Mouse (Mus musculus) T-helper 17 cell (primary cell): ENCODE measurements around the gene Hs3st2.

Source experiments
- in situ Hi-C, 2 experiments: fragments of 300-600 bp; cut with MboI, MseI; formaldehyde crosslinking; loops; 1 replicate in 1 of 2; 2 replicates in 1 of 2; pipeline ENCODE4 v1.15.1; 2025; ENCODE audit warnings: high pct_unique_total_duplicates in 2 of 2

Gene Hs3st2

DNA sequence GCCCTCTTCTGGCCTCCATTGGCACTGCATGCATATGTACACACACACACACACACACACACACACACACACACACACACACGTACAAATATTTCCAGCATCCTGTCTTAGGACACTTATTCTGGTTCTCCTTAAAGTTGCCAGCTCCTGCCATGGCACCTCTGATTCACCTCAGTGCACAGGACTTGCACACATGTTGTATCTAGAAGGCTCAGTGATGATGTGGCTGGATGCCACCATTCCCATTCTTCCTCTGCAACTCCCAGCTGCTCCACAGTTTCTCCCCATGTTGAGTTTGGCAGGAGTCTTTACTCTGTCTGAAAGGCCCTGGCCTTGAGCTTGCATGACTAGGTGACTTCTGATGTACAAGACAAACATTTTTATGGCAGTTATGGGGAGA is 65.1 kb downstream of the Hs3st2 start:
- in situ Hi-C loops = loop anchor here in 1 of 2 experiments (10.0 kb wide), 1 partner anchor 728 kb away; the partner anchor contains the start of gene Ern2

DNA sequence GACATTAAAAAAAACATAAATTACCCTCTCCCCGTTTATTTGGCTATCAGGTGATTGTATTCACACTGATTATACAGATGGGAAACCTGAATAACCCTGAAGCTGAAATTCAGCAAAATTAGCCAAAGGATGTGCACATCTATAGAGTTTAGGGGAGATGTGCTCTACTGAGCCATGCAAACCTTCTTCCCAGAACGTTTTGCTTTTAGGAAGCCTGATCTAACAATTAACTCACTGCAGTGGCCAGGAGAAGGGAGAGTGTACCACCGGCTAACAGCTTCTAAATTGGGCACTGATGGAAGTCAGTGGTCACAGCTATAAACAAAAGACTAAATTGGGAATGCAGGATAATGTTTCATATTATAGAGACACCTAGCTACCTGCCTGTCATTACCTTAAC is 66.4 kb downstream of the Hs3st2 start:
- in situ Hi-C loops = loop anchor here in 1 of 2 experiments (10.0 kb wide), 1 partner anchor 727 kb away; the partner anchor contains the start of gene Ern2

DNA sequence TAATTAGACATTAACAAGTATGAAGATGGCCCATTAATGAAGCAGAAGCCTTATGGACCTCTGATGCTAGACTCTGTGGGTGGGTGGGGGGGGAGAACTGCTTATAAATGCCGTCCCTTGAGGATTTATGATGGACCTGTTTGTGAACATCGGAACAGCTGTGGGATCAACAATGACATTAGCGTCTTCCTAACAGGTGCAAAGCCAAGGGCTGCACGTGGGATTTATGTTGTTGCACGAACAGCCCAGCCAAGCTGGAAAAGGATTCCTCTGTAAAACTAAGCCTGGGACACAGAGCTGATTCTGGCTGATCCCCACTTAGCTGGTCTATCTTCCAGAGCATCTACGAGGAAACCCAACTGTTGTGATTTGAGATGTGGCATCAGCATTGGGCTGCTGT is 69.0 kb downstream of the Hs3st2 start:
- in situ Hi-C loops = no loop called here

DNA sequence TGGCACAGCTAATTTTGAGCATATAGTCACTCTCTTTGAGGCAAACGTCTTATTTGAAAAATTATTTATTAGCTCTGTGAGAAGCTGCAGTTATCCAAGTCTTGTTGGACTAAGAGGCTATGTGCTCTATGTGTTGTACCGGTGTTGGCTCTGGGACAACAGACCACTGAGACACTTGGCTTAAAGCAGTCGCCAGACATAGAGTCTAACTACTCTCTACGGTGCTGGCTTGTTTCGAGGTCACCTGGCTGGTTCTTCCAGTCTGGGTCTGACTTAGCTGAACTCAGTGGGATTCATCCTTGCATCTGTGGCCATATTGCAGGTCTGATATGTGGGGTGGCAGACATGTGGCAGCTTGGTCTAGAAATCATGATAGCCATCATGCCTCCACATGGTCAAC is 72.8 kb downstream of the Hs3st2 start:
- in situ Hi-C loops = no loop called here

- in situ Hi-C loops = no loop called here
Measured at GRCm38 (mm10) chr7:121465111-121465510, 73.5 kb downstream of the Hs3st2 start.

DNA sequence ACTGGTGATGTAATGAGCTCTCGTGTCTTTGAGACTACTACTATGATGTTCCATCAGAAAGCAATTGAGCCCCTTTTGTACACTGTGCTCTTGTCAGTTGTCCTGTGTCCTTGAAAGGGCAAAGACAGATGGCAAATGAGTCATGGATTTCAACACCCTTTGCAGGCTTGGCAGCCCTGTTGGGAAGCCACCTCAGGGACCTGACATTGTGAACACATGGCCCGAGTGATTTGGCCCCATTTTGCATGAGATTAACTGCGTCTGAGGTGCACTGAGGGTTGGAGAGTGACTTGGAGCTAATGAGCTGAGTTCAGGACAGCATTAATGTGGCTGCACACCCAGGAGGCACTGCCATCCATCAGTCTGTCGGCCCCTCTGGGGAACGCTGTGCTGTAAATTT is 74.7 kb downstream of the Hs3st2 start:
- in situ Hi-C loops = no loop called here

DNA sequence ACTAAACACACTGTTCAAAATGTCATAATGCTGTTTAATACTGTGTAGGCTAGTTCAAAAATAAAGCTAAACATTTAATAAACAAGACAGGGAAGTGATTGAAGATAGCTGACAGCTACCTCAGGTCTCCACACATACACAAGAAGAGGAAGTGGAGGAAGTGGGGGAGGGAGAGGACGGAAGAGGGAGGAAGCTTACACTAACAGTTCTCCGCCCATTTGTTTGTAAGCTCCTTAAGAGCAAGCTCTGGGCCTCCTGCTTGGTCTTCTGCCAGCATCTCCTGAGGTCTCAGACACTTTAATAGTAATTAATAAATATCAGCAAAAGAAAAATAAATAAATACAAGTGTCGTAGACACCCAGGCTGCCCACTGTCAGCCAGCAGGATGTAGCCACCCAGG is 77.8 kb downstream of the Hs3st2 start:
- in situ Hi-C loops = no loop called here

GRCm38 (mm10) chr7:121478302-121478701 is 86.6 kb downstream of the Hs3st2 start:
- in situ Hi-C loops = no loop called here

- in situ Hi-C loops = no loop called here
Measured at GRCm38 (mm10) chr7:121480106-121480505, 88.4 kb downstream of the Hs3st2 start.

DNA sequence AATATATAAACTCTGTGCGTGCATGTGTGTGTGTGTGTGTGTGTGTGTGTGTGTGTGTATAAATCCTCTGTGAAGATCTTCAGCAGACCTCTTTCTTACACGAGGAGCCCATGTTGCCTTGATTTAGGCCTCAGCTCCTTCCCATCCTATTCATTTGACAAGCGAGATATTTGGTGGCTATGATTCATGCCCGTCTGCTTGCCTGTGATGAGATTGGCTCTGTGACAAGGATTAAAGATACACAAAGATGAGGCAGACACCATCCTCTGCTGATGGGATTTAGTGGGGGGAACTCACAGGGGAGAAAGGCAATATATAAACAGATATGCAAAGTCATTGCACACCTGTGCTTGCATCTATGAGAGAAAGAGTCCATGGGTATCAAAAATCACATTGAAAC is 92.9 kb downstream of the Hs3st2 start:
- in situ Hi-C loops = no loop called here

DNA sequence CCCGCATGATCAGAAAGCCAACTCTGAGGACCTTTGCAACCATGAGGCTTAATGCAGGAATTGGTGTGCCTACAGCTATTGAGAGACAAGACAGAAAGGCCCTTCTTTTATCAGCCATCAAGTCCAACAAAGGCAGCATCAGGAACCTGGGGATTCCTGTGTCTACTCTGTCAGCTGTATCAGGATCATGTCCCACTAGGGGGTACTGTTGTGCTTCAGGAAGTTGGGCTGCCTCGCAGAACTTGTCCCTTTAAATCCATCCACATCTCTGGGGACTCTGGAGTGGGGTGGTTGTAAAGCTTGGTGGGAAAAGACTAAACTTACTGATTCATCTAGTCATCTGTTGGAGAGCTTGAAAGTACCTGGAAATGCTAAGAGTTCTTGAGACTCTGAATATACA is 93.6 kb downstream of the Hs3st2 start:
- in situ Hi-C loops = no loop called here

DNA sequence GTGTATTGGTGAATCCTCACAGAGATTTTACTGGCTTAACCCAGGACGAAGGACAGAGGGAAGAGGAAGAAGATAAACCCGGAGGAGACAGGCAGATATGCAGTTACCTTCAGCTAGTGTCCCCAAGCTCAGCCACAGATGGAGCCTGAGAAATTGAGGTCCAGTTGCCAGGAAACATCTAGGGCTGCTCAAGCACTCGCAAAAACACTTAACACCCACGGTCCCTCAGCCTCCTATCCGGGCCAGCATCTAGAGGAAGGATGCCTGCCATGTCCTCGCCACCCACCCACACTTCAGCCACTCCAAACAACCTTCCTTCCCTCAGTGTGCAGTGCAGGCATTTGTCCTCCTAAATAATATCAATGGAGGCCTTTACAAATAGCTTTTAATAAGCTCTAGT is 95.6 kb downstream of the Hs3st2 start:
- in situ Hi-C loops = no loop called here

- in situ Hi-C loops = no loop called here
Measured at GRCm38 (mm10) chr7:121489401-121489800, 97.7 kb downstream of the Hs3st2 start.

- in situ Hi-C loops = loop anchor here in 1 of 2 experiments (10.0 kb wide), 1 partner anchor 727 kb away; no protein-coding TSS in a partner anchor
Measured at GRCm38 (mm10) chr7:121491455-121492005, 99.9 kb downstream of the Hs3st2 start.

DNA sequence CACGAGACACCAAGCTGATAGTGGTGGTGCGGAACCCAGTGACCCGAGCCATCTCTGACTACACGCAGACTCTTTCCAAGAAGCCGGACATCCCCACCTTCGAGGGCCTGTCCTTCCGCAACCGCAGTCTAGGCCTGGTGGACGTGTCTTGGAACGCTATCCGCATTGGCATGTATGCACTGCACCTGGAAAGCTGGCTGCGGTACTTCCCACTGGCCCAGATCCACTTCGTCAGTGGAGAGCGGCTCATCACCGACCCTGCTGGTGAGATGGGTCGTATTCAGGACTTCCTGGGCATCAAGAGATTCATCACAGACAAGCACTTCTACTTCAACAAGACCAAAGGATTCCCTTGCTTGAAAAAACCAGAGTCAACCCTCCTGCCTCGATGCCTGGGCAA is 108.9 kb downstream of the Hs3st2 start:
- in situ Hi-C loops = no loop called here

DNA sequence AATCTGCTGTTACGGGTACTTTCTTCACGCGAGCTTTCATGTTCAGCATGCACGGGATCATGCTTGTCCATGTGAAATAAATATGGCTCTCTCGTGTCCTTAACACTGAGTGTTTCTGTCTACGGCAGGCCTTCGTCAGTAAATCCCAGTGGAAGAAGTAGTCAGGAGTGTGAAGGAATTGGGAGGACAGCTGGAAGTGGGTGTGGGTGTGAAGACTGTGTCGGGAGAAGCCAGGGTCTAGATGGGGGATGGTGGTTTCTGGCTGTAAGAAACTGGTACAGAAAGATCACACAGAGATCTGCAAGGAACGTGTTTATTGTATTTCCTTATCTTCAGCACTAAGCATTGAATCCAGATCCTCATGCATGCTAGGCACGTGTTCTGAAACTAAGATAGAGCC is 110.0 kb downstream of the Hs3st2 start:
- in situ Hi-C loops = no loop called here

DNA sequence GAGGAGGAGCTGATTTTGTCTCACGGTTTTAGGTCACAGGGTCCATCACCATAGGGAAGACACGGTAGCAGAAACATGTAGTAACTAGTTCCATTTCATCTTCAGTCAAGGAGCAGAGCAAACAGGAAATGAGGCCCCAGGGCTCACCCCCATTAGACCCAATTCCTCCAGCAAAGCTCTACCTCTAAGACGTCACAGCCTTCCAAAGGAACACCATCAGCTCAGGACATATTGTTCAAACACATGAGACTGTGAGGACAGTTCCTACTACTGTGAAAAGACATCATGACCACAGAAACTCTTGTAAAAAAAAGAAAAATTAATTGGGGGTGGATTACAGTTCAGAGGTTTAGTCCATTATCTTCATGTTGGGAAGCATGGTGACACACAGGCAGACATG is 125.1 kb downstream of the Hs3st2 start:
- in situ Hi-C loops = no loop called here

DNA sequence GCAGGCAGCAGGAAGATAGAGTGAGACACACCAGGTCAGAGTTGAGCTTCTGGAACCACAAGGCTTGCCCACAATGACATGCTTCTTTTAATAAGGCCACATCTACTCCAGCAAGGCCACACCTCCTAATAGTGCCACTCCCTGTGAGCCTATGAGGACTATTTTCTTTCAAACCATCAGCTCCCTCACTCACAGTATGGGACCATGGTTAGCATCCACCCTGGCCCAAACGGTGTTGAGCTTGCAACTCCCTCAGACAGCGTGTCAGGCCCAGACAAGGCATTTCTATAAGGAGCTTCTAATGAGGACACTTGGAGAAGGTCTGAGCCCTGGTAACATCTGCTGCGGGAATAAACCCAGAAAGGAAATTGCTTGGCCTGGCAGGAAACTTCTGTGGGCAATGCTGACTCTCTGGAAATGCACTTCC is 125.5 kb downstream of the Hs3st2 start:
- in situ Hi-C loops = no loop called here

GRCm38 (mm10) chr7:121522125-121522524 is 130.5 kb downstream of the Hs3st2 start:
- in situ Hi-C loops = loop anchor here in 1 of 2 experiments (5.0 kb wide), 1 partner anchor 100 kb away; no protein-coding TSS in a partner anchor

DNA sequence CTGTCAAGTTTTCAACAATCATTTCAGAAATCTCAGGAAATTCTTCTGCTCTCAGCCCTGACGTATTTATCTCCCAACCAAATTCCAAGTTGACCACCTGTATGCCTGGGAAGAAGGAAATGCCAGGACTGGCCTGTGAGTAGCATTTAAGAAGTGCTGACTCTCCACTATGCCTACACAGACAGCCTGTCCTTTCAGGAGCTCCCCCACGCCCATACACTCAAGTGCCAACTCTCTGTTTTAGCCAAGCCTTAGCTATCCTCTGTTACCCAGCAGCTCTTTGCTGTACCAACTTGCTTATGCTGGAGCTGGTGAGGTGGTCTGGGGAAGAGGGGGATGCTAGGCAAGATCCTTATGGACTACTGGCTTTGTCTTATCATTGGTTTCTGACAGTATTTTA is 137.4 kb downstream of the Hs3st2 start:
- in situ Hi-C loops = no loop called here

GRCm38 (mm10) chr7:121533639-121534038 is 142.0 kb downstream of the Hs3st2 start:
- in situ Hi-C loops = no loop called here

DNA sequence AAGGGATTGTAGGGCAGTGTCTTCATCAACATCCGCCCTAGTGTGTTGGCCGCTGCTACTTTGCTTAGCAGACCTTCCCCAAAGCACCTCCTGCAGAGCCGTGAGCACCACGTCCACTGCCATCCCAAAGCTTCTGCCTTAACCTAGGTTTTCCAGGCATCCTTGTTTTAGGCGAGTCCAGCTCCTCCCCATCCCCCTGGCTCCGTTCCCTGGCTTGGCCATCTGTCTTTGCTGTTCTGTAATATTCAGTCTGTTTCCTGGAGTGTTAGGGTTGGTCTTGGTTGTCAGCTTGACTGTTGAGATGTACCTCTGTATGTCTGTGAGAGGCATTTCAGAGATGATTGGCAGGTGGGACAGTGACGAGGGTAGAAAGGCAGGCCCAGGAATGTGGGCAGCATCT is 142.7 kb downstream of the Hs3st2 start:
- in situ Hi-C loops = no loop called here

GRCm38 (mm10) chr7:121535987-121536386 is 144.3 kb downstream of the Hs3st2 start:
- in situ Hi-C loops = no loop called here
